Mouse (Mus musculus): Measurements from ENCODE around the gene Zbed4. TPM values are rescaled to one million over a fixed set of nuclear protein-coding genes. Genes with fewer than 3 reads are reported as not detected.

Gene Zbed4
- polyA plus RNA-seq, 1 experiment from 2014 or later, result 35.1 TPM

DNA sequence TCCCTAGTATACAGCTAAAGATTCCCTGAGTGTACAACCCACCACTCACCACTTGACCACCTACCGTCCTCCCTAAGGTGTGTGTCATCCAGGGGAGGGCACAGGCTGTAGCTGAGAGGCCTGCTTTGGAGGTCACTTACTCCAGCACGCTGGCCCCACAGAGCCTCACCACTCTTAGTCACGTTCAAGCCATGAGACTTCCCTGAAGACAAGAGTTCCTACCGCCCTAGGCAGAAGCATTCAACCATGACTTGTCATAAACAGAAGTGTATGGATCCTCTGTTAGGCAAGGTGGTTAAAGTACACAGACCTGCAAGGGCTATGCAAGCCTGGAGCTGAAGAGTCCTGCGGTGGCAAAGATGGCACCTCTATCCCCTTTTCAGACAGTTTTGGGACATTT lies 79.2 kb downstream of the Zbed4 start:
- ATAC-seq (ENCODE audit: insufficient number of reproducible peaks, low FRiP score, low TSS enrichment, low read depth) (no peak), DNase-seq (ENCODE audit: low spot score) (no peak)
- Histone ChIP-seq H3K9me3 (ENCODE audit: control insufficient read depth, low read length) (no peaks in the 10 kb centered on the region), H3K4me2 (ENCODE audit: low read depth, severe bottlenecking) (no peak overlapping the region), H3K27ac (replicated peaks; ENCODE audit: low read depth, low read length) (no peak overlapping the region), H3K27me3 (ENCODE audit: control insufficient read depth, insufficient read depth, low read length) (no peaks in the 10 kb centered on the region), H3K4me1 (ENCODE audit: control insufficient read depth, insufficient read depth, low read length) (no peaks in the 10 kb centered on the region), H3K36me3 (ENCODE audit: control insufficient read depth, insufficient read depth, low read length) (no peaks in the 10 kb centered on the region), H3K4me3 (ENCODE audit: low read depth, low read length) (no peak overlapping the region), H3K9ac (ENCODE audit: low read length) (no peak overlapping the region)
- 78% methylated on average over 5 of the region's 5 CpGs for WGBS

- H3K4me2 ChIP-seq (ENCODE audit: low read depth, severe bottlenecking), result no peak overlapping the region
- no peak overlapping the region for H3K4me3 ChIP-seq (ENCODE audit: low read depth, low read length)
- H3K36me3 ChIP-seq (ENCODE audit: control insufficient read depth, insufficient read depth, low read length), result no peaks in the 10 kb centered on the region
- ATAC-seq (ENCODE audit: insufficient number of reproducible peaks, low FRiP score, low TSS enrichment, low read depth), result no peak
- WGBS, result 80% methylated on average over 5 of the region's 5 CpGs
- no peak overlapping the region for H3K9ac ChIP-seq (ENCODE audit: low read length)
- 0 out of 2 replicates have a peak, but pooled peaks cover under 1% of the 10 kb centered on the region for H3K4me1 ChIP-seq (ENCODE audit: control insufficient read depth, insufficient read depth, low read length)
- H3K27me3 ChIP-seq (ENCODE audit: control insufficient read depth, insufficient read depth, low read length), result no peaks in the 10 kb centered on the region
- no peak overlapping the region for H3K27ac ChIP-seq (replicated peaks; ENCODE audit: low read depth, low read length)
- H3K9me3 ChIP-seq (ENCODE audit: control insufficient read depth, low read length), result no peaks in the 10 kb centered on the region
- DNase-seq (ENCODE audit: low spot score), result no peak
These were observed 80.0 kb downstream of the Zbed4 start for GRCm38 (mm10) chr15:88831482-88831881.

- 79% methylated on average over 9 of the region's 9 CpGs for WGBS
- no peaks in the 10 kb centered on the region for H3K36me3 ChIP-seq (ENCODE audit: control insufficient read depth, insufficient read depth, low read length)
These were observed 81.1 kb downstream of the Zbed4 start for GRCm38 (mm10) chr15:88832536-88832935.

More at GRCm38 (mm10) chr15:88832536-88832935, 81.1 kb downstream of the Zbed4 start:
- DNase-seq (ENCODE audit: low spot score) (no peak), ATAC-seq (ENCODE audit: insufficient number of reproducible peaks, low FRiP score, low TSS enrichment, low read depth) (no peak)
- Histone ChIP-seq H3K9ac (ENCODE audit: low read length) (no peak overlapping the region), H3K27me3 (ENCODE audit: control insufficient read depth, insufficient read depth, low read length) (no peaks in the 10 kb centered on the region), H3K4me3 (ENCODE audit: low read depth, low read length) (no peak overlapping the region), H3K27ac (replicated peaks; ENCODE audit: low read depth, low read length) (no peak overlapping the region), H3K4me2 (ENCODE audit: low read depth, severe bottlenecking) (no peak overlapping the region), H3K4me1 (ENCODE audit: control insufficient read depth, insufficient read depth, low read length) (peaks cover 6% of the 10 kb centered on the region; the same call in 1 of the 2 replicates), H3K9me3 (ENCODE audit: control insufficient read depth, low read length) (no peaks in the 10 kb centered on the region)

Other genes starting within 250 kb of the Zbed4 start
- not detected in 2 replicates for gene Zdhhc25, start 151.4 kb upstream of the Zbed4 start, polyA plus RNA-seq (2014; fragmentation: Nextera tagmentation; extraction: Ambion mirVana)
- 30.4 and 30.9 TPM in 2 replicates for gene Brd1, start 17.4 kb upstream of the Zbed4 start, polyA plus RNA-seq (2014; fragmentation: Nextera tagmentation; extraction: Ambion mirVana)
- 11.5 and 12.0 TPM in 2 replicates for gene Alg12, start 67.7 kb downstream of the Zbed4 start, polyA plus RNA-seq (2014; fragmentation: Nextera tagmentation; extraction: Ambion mirVana)
- gene Creld2, start 68.0 kb downstream of the Zbed4 start, polyA plus RNA-seq (2014; fragmentation: Nextera tagmentation; extraction: Ambion mirVana), result 94.3 and 94.9 TPM in 2 replicates
- 34.5 and 43.9 TPM in 2 replicates for gene Pim3, start 110.5 kb downstream of the Zbed4 start, polyA plus RNA-seq (2014; fragmentation: Nextera tagmentation; extraction: Ambion mirVana)
- gene Ttll8, start 202.8 kb downstream of the Zbed4 start, polyA plus RNA-seq (2014; fragmentation: Nextera tagmentation; extraction: Ambion mirVana), result not detected in 2 replicates
- gene Mlc1, start 227.3 kb downstream of the Zbed4 start, polyA plus RNA-seq (2014; fragmentation: Nextera tagmentation; extraction: Ambion mirVana), result not detected in 2 replicates
- gene Mov10l1, start 231.2 kb downstream of the Zbed4 start, polyA plus RNA-seq (2014; fragmentation: Nextera tagmentation; extraction: Ambion mirVana), result not detected in 2 replicates

Data from limb, embryonic 11.5 days (tissue).